Mouse (Mus musculus) neural tube, embryonic 10.5 days (tissue): ENCODE measurements around the gene Pdia6.

ENCODE experiments used
- DNase-seq: peaks from one replicate; pipeline ENCODE4 v3.0.0-alpha.2; 2017; ENCODE audit warnings: low spot score; ENCODE audit errors: extremely low spot score

The Pdia6 gene

DNA sequence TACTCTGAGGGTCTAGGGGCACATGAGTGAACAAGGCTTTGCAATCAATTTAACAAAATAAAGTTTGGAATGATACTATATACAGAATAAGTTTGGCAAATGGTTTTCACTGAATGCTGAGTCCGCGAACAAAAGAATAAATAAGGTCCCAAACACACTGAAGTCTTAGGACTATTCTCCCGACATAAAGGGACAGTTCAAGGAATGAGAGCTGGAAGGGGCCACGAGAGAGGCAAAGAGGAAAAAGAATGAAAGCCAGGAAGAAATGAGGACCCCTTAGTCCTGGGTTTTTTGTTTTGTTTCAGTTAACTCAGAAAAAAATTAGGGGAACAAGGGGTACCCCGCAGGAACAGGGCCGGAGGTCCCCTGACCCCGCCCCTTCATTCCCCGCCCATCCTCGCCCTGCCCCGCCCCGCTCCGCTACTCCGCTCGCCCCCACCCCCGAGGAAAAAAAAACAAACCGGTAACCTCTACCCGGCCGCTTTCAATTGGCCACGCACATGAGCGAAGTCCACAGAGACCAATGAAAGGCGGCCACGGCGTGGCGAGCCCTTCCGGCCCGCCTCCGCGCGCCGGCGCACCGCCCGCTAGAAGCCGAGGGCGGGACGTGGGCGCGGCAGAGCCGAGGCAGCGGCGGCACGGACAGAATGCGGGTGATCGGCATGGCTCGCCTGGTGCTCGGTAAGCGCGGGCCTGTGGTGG, at the start of gene Pdia6:
Gene Pdia6, plus strand, starts transcription at position 575 of the 702 bp plus-strand sequence.
- DNase-seq, result peak; percentile 91

DNA sequence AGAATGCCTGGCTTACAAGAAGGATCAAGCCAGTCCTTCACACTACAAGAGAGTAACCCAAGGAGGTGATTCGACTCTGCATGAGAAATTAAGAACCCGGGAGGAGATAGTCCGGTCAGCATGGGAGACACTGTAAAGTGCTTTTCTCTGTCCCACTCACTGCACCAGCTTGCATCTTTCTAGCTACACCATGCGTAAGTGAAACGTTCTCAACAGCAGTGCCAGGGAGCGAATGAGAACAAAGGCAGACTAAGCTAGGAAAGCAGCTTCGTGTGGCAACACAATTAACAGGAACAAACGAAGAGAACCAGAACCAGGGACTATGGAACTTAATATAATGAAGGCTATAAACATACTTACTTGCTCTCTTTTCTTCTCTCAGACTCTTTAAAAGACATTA, 48.0 kb upstream of the Pdia6 start:
- no peak for DNase-seq

DNA sequence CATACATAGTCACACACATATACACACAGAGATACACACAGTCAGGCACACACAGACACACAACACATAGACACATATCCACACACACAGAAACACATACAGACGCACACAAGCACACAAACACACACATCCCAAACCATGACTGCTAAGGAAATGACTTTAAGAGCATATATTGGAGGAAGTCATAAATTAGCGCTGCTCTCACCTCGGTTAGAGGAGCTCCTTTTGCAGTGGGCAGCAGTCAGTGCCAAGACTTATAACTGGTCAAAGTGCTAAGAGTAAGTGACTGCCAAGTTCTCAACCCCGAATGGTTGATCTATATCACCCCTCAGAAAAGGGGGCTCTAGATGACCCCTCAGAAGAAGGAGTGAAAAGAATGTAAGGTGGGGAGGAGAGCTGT, 47.2 kb upstream of the Pdia6 start:
- no peak for DNase-seq

GRCm38 (mm10) chr12:17220631-17221030, 45.7 kb upstream of the Pdia6 start:
- no peak for DNase-seq

GRCm38 (mm10) chr12:17221891-17222428, 44.4 kb upstream of the Pdia6 start:
- DNase-seq, result peak; percentile 32

DNA sequence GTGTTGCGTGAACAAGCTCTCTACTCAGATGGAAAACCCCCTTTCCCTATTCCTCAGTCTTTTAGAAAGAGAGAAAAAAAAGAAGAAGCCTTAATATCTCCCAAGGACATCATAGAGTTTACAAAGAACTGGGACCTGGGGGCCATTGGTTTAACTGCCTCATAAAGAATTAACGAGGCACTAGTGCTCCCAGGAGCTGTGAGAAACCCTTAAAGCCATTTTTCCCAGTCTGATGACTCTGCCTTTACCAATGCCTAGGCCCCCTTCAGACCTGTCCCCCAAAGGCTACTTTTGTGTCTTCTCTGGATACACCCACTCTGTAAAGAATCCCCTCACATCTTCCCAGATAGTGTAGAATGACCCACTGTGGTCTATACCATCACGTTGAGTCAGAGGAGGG, 43.3 kb upstream of the Pdia6 start:
- DNase-seq, result no peak

DNA sequence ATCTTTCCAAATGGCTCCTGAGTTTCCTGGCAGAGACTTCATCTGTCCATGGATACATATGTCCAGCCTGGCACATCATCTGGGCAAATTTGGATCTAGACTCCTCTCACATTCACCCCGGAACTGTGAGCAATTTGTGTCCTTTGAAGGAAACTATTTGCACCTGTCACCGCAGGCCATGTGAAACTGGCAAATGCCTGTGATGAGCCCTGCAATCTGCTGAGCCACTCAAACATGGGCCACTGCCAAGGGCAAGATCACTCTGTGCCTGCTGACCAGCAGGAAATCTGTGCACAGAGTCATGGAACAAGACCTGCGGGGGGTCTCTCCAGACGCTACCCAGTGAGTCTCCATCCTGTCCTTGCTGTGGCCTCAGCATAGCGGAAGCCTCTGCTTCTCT, 41.3 kb upstream of the Pdia6 start:
- DNase-seq, result no peak

DNA sequence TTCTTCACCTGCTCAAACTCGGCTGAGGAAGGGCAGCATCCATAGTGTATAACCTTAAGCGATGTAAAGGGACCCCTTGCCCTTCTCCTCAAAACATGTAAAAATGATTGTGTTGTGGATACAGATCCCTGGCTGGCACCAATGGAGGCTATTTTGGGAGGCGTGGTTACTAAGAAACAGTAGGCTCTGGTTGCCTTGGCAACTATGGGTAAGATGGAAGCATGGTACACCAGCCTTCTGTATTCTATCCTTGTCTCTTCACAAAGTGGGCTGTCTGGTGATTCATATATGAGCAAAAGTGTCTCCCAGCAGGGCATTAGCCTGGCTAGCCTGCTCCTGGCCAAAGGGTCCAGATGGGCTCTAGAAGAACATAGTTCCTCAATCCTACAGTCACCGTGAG, 38.4 kb upstream of the Pdia6 start:
- DNase-seq, result no peak

DNA sequence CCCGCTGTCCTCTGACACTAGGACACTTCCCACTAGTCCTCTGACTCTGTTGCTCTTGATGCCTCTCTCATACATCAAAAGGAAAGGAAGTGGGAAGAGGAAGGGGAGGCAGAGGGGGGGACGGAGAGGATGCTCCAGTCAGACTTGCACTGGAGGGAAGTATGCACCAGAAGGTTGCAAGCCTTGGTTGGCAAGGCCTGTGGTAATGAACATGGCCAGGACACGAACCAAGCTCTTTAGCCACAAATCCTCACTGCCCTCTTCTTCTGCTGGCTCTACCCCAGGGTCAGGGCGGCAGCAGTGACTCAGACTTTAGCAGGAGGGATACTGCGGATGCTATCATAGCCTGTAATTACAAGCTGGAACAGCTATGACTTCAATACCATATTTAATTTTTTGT, 35.8 kb upstream of the Pdia6 start:
- DNase-seq, result no peak

DNA sequence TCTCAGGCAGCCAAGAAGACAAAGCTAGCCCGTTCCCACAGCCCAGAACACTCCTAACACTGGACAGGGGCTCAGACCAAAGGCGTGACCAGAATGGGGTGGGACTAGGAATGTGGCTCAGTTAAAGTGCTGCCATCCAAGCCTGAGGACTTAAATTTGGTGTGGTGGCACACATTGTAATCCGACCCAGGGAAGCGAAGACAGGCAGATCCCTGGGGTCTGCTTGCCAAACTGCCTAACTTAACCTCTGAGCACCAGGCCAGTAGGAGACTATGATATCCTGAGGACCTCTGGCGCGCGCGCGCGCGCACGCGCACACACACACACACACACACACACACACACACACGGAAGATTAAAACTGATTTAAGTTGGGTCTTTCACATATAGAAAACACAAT, 34.8 kb upstream of the Pdia6 start:
- DNase-seq, result no peak

DNA sequence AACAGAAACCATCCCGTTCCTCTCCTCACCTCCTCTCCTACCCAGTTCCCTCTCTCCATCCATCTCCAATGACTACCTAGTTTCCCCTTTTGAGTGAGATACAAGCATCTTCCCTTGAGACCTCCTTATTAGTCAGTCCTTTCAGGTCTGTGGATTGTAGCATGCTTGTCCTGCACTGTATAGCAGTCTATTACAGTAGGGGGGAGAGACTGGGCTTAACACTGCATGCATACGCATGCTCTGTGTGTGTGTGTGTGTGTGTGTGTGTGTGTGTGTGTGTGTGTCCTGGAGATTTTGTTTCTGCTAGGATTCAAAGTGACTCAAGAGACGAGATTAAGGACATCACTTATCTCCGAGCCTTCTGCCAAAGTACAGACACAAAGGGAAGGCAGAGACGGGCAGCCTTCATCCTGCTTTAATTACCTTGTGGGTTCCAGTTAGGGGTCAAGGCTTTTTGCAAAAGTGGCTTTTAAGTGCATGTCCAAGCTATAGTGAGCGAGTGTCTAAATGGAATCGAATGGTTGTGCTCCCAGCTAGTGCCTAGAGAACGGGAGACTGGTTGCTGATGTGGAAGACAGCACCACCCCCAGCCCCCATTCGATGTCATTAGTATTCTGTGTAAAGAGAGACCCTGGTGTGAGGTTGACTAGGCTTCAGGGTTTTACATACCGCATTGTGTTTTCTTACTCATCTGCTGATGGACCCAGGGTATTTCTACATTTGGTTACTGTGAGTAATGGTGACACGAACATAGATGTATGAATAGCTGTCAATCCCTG, 30.6 kb upstream of the Pdia6 start:
- DNase-seq, result no peak

- DNase-seq, result no peak
These were observed 27.5 kb upstream of the Pdia6 start for GRCm38 (mm10) chr12:17238588-17239427.

DNA sequence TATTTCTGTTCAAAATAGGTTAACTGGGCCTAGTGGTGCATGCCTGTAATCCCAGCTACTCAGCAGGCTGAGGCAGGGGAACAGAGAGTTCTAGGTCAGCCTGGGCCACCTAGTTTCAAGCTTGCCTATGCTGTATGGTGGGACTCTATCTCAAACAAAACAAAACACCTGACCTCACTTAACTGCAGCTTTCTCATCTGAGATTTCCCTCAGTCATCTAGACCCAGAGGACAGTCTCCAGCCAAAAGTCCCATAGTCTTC, 27.0 kb upstream of the Pdia6 start:
- no peak for DNase-seq

- no peak for DNase-seq
These were observed 25.3 kb upstream of the Pdia6 start for GRCm38 (mm10) chr12:17241016-17241415.

DNA sequence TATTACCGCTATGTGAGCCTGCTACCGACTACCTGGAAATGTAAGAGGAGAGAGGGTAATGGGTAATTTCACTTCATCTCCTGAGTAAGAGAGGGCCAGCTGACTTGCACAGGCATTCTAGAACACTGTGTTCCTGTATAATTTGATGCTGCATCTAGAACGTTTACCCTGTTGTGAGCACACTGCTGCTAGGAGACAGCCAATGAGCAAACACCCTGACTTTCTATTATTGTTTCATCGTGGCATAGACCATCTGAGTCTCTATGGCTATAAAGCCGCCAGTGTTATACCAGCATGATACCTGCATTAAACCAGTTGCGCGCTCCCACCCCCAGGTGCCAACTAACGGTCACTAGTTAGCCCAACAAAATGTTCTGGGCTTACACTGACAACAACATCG, 24.7 kb upstream of the Pdia6 start:
- DNase-seq, result no peak

- no peak for DNase-seq
These were observed 24.3 kb upstream of the Pdia6 start for GRCm38 (mm10) chr12:17242041-17242440.

DNA sequence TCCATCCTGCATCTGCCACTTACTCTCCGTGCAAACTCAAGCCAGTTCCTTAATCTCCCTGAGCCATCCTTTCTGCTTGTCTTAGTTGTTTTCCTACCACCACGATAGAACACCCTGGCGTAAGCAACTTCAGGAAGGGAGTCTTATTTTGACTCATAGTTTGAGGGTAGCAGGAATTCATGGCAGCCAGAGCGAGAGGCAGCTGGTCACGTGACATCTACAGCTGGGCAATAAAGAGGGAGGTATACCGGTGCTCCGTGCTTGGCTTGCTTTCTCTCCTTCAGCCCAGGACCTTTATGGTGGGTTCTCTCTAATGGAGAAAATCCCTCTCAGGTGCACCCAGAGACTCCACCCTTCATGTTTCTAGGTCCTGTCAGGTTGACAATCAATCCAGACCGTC, 15.4 kb upstream of the Pdia6 start:
- DNase-seq, result no peak

GRCm38 (mm10) chr12:17253069-17253468, 13.3 kb upstream of the Pdia6 start:
- DNase-seq, result peak; percentile 62

- DNase-seq, result no peak
These were observed 10.7 kb upstream of the Pdia6 start for GRCm38 (mm10) chr12:17255602-17256001.

DNA sequence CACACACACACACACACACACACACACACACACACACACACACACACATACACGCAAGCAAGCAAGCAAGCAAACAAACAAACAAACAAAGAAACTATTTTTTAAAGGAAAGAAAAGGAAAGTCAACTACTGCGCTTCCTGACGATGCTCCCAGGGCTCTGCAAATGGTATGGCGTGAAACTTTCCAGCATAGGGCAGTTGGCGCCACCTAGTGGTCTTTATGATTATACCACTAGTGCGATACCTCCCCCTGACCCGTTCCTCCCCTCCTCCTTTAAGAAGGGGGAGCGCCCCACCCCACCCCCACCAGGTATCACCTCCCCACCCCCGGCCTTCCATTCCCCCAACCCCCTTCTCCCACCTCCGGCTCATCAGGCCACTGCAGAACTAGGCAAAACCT, 9.4 kb upstream of the Pdia6 start:
- DNase-seq, result peak; percentile 61

- no peak for DNase-seq
These were observed 7.9 kb upstream of the Pdia6 start for GRCm38 (mm10) chr12:17258431-17258830.

- DNase-seq, result no peak
These were observed 5.3 kb upstream of the Pdia6 start for GRCm38 (mm10) chr12:17261005-17261404.
